Mouse (Mus musculus) kidney, embryonic 15.5 days (tissue): Measurements from ENCODE around the gene Gm26897. TPM values are rescaled to one million over a fixed set of nuclear protein-coding genes. Genes with fewer than 3 reads are reported as not detected.

Experiments
- ATAC-seq: fragments of 200-750 bp; cut with Nextera tagmentation; replicated peaks from 2 replicates; pipeline ENCODE4 v1.8.0; 2017; ENCODE audit warnings: moderate TSS enrichment; ENCODE audit not compliant: low FRiP score
- H3K27ac ChIP-seq: fragments of 300-500 bp; sonication (generic); 2 replicates; pipeline ENCODE4 v1.5.1; 2015; ENCODE audit warnings: mild to moderate bottlenecking, inconsistent platforms
- H3K27me3 ChIP-seq: fragments of 300-500 bp; sonication (generic); 2 replicates; pipeline ENCODE4 v1.6.1; 2015; ENCODE audit warnings: inconsistent platforms
- H3K36me3 ChIP-seq: fragments of 300-500 bp; sonication (generic); 2 replicates; pipeline ENCODE4 v1.6.1; 2015; ENCODE audit warnings: inconsistent platforms
- H3K4me1 ChIP-seq: fragments of 300-500 bp; sonication (generic); 2 replicates; pipeline ENCODE4 v1.6.1; 2015; ENCODE audit warnings: inconsistent platforms
- H3K4me2 ChIP-seq: fragments of 300-500 bp; sonication (generic); 2 replicates; pipeline ENCODE4 v1.6.1; 2015; ENCODE audit warnings: moderate library complexity, mild to moderate bottlenecking, inconsistent platforms
- H3K4me3 ChIP-seq: fragments of 300-500 bp; sonication (generic); replicated peaks from 2 replicates; pipeline ENCODE4 v1.5.1; 2015; ENCODE audit warnings: mild to moderate bottlenecking, inconsistent platforms
- H3K9ac ChIP-seq: fragments of 300-500 bp; sonication (generic); 2 replicates; pipeline ENCODE4 v1.6.1; 2015; ENCODE audit warnings: mild to moderate bottlenecking, inconsistent platforms
- H3K9me3 ChIP-seq: fragments of 300-500 bp; sonication (generic); replicated peaks from 2 replicates; pipeline ENCODE4 v1.6.1; 2016; ENCODE audit warnings: inconsistent platforms
- WGBS: fragments of 180-500 bp; shearing (Covaris S2); methylation state at CpG from one replicate; pipeline ENCODE4 v1.1.7; 2015; ENCODE audit warnings: mixed read lengths; 5-methylcytosine and 5-hydroxymethylcytosine counted together
- polyA plus RNA-seq: library from polyadenylated mRNA; unstranded; fragments of >200 nt; fragmentation: Nextera tagmentation; extraction: Ambion mirVana; gene quantifications from 2 replicates; pipeline ENCODE4 v1.2.1, GENCODE M21; 2015

Gm26897 gene
- polyA plus RNA-seq, 1 experiment from 2014 or later: not detected

GRCm38 (mm10) chr5:111755330-111755729 lies 21.6 kb downstream of the Gm26897 start:
- Histone ChIP-seq H3K4me3 (no peak overlapping the region; the same call in 1 of the 2 replicates), H3K27me3 (no peaks in the 10 kb centered on the region), H3K9me3 (no peaks in the 10 kb centered on the region), H3K4me2 (peak overlapping the region; percentile 52), H3K4me1 (peaks cover 7% of the 10 kb centered on the region; the same call in 1 of the 2 replicates), H3K36me3 (no peaks in the 10 kb centered on the region), H3K27ac (no peak overlapping the region), H3K9ac (no peak overlapping the region)
- ATAC-seq: peak; percentile 74; the same call in 1 of the 2 replicates
- 15% methylated on average over 5 of the region's 5 CpGs for WGBS

- H3K27me3 ChIP-seq: peaks cover 23% of the 10 kb centered on the region
- no peak overlapping the region for H3K27ac ChIP-seq
- 17% methylated on average over 10 of the region's 10 CpGs for WGBS
- peaks cover 22% of the 10 kb centered on the region for H3K4me1 ChIP-seq
- H3K4me3 ChIP-seq: peak overlapping the region; percentile 34
- 0 out of 2 replicates have a peak, but pooled peaks have one; percentile 34 for ATAC-seq
- peak overlapping the region; percentile 67 for H3K4me2 ChIP-seq
- H3K9me3 ChIP-seq: no peaks in the 10 kb centered on the region
- no peaks in the 10 kb centered on the region for H3K36me3 ChIP-seq
- no peak overlapping the region for H3K9ac ChIP-seq
These were observed 27.2 kb downstream of the Gm26897 start for GRCm38 (mm10) chr5:111760721-111761480.

GRCm38 (mm10) chr5:111761574-111761973 lies 27.9 kb downstream of the Gm26897 start:
- Histone ChIP-seq H3K27ac (no peak overlapping the region), H3K4me2 (peak overlapping the region; percentile 67), H3K36me3 (no peaks in the 10 kb centered on the region), H3K9ac (peak overlapping the region; percentile 32; the same call in 1 of the 2 replicates), H3K27me3 (peaks cover 23% of the 10 kb centered on the region), H3K4me3 (peak overlapping the region; percentile 34), H3K4me1 (peaks cover 22% of the 10 kb centered on the region), H3K9me3 (no peaks in the 10 kb centered on the region)
- ATAC-seq: no peak
- 0% methylated on average over 12 of the region's 12 CpGs for WGBS

GRCm38 (mm10) chr5:111762085-111762484 lies 28.4 kb downstream of the Gm26897 start:
- peak overlapping the region; percentile 34 for H3K4me3 ChIP-seq
- WGBS: 5% methylated on average over 17 of the region's 17 CpGs
- no peak overlapping the region for H3K9ac ChIP-seq
- H3K27ac ChIP-seq: peak overlapping the region; percentile 43; the same call in 1 of the 2 replicates
- peaks cover 23% of the 10 kb centered on the region for H3K27me3 ChIP-seq
- H3K4me1 ChIP-seq: peaks cover 22% of the 10 kb centered on the region
- no peaks in the 10 kb centered on the region for H3K9me3 ChIP-seq
- H3K4me2 ChIP-seq: peak overlapping the region; percentile 67
- no peaks in the 10 kb centered on the region for H3K36me3 ChIP-seq
- no peak for ATAC-seq

GRCm38 (mm10) chr5:111765671-111766290 lies 32.1 kb downstream of the Gm26897 start:
- no peak for ATAC-seq
- peaks cover 26% of the 10 kb centered on the region for H3K27me3 ChIP-seq
- no peak overlapping the region for H3K4me2 ChIP-seq
- no peak overlapping the region for H3K9ac ChIP-seq
- H3K9me3 ChIP-seq: no peaks in the 10 kb centered on the region
- no peak overlapping the region for H3K4me3 ChIP-seq
- no peaks in the 10 kb centered on the region for H3K36me3 ChIP-seq
- H3K4me1 ChIP-seq: peaks cover 28% of the 10 kb centered on the region
- 80% methylated on average over 15 of the region's 15 CpGs for WGBS
- no peak overlapping the region for H3K27ac ChIP-seq

- WGBS: 86% methylated on average over 4 of the region's 4 CpGs
These were observed 33.0 kb downstream of the Gm26897 start for GRCm38 (mm10) chr5:111766696-111767095.

GRCm38 (mm10) chr5:111770266-111770665 lies 36.5 kb downstream of the Gm26897 start:
- Histone ChIP-seq H3K36me3 (no peaks in the 10 kb centered on the region), H3K27me3 (peaks cover 3% of the 10 kb centered on the region), H3K27ac (peak overlapping the region; percentile 59), H3K4me3 (peak overlapping the region; percentile 10; the same call in 1 of the 2 replicates), H3K9me3 (no peaks in the 10 kb centered on the region), H3K4me2 (peak overlapping the region; percentile 43), H3K9ac (no peak overlapping the region), H3K4me1 (peaks cover 37% of the 10 kb centered on the region)
- WGBS: 2% methylated on average over 15 of the region's 15 CpGs
- ATAC-seq: peak; percentile 92

More at GRCm38 (mm10) chr5:111766696-111767095, 33.0 kb downstream of the Gm26897 start:
- H3K27ac ChIP-seq: no peak overlapping the region
- ATAC-seq: no peak
- no peak overlapping the region for H3K4me2 ChIP-seq
- H3K4me1 ChIP-seq: peaks cover 25% of the 10 kb centered on the region
- no peak overlapping the region for H3K4me3 ChIP-seq
- no peak overlapping the region for H3K9ac ChIP-seq
- peaks cover 26% of the 10 kb centered on the region for H3K27me3 ChIP-seq
- H3K36me3 ChIP-seq: no peaks in the 10 kb centered on the region
- H3K9me3 ChIP-seq: no peaks in the 10 kb centered on the region

- no peaks in the 10 kb centered on the region for H3K9me3 ChIP-seq
- 8% methylated on average over 8 of the region's 8 CpGs for WGBS
- H3K27me3 ChIP-seq: peaks cover 3% of the 10 kb centered on the region
- peaks cover 37% of the 10 kb centered on the region for H3K4me1 ChIP-seq
- H3K9ac ChIP-seq: 0 out of 2 replicates have a peak overlapping the region, but pooled peaks have one; percentile 2
- 0 out of 2 replicates have a peak, but pooled peaks have one; percentile 9 for ATAC-seq
- H3K4me3 ChIP-seq: no peak overlapping the region
- peak overlapping the region; percentile 74 for H3K27ac ChIP-seq
- no peak overlapping the region for H3K4me2 ChIP-seq
- no peaks in the 10 kb centered on the region for H3K36me3 ChIP-seq
These were observed 38.4 kb downstream of the Gm26897 start for GRCm38 (mm10) chr5:111772127-111772526.

- 31% methylated on average over 13 of the region's 13 CpGs for WGBS
- no peaks in the 10 kb centered on the region for H3K9me3 ChIP-seq
- peak overlapping the region; percentile 74 for H3K27ac ChIP-seq
- no peak overlapping the region for H3K4me3 ChIP-seq
- peaks cover 39% of the 10 kb centered on the region for H3K4me1 ChIP-seq
- 0 out of 2 replicates have a peak overlapping the region, but pooled peaks have one; percentile 2 for H3K9ac ChIP-seq
- no peaks in the 10 kb centered on the region; the same call in none of the 2 replicates for H3K27me3 ChIP-seq
- H3K4me2 ChIP-seq: no peak overlapping the region
- ATAC-seq: no peak; the same call in 1 of the 2 replicates
- no peaks in the 10 kb centered on the region for H3K36me3 ChIP-seq
These were observed 39.1 kb downstream of the Gm26897 start for GRCm38 (mm10) chr5:111772591-111773406.

GRCm38 (mm10) chr5:111773407-111773733 lies 39.6 kb downstream of the Gm26897 start:
- no peak for ATAC-seq
- Histone ChIP-seq H3K9ac (no peak overlapping the region), H3K9me3 (no peaks in the 10 kb centered on the region), H3K4me3 (no peak overlapping the region), H3K4me2 (no peak overlapping the region), H3K27me3 (no peaks in the 10 kb centered on the region; the same call in none of the 2 replicates), H3K36me3 (no peaks in the 10 kb centered on the region), H3K27ac (peak overlapping the region; percentile 74; the same call in 1 of the 2 replicates), H3K4me1 (peaks cover 45% of the 10 kb centered on the region)
- 65% methylated on average over 5 of the region's 5 CpGs for WGBS

- Histone ChIP-seq H3K4me2 (no peak overlapping the region), H3K9ac (no peak overlapping the region), H3K27ac (no peak overlapping the region), H3K27me3 (no peaks in the 10 kb centered on the region; the same call in 1 of the 2 replicates), H3K4me3 (no peak overlapping the region), H3K9me3 (no peaks in the 10 kb centered on the region), H3K36me3 (no peaks in the 10 kb centered on the region), H3K4me1 (peaks cover 29% of the 10 kb centered on the region)
- WGBS: 91% methylated on average over 6 of the region's 6 CpGs
- no peak for ATAC-seq
These were observed 42.5 kb downstream of the Gm26897 start for GRCm38 (mm10) chr5:111776246-111776645.
